ENCODE assay signal across 26 mouse cellular contexts in genomic region chr6:39076498-39076897, GRCm38 (mm10). TPM values are rescaled to one million over a fixed set of nuclear protein-coding genes. Genes with fewer than 3 reads are reported as not detected.
DNase-seq lines count a peak whose midpoint lies in the region; ATAC-seq and TF ChIP-seq lines count a peak whose summit lies in the region.
"Had no signal": no experiment of that assay in that cellular context is flagged by ENCODE, and none has a peak within 500 bp of the region (broad histone marks: within the 10 kb centered on the region; RNA-seq: fewer than 3 reads in every experiment).

No protein-coding gene starts in this region.

- no peak overlapping the region for H3K4me2 ChIP-seq in liver, postnatal 0 days (ENCODE audit: low read depth, low read length)
- H3K4me2 ChIP-seq in liver, embryonic 11.5 days = no peak overlapping the region
- no peak overlapping the region for H3K4me2 ChIP-seq in forebrain, embryonic 14.5 days (ENCODE audit: low read length)
- H3K4me2 ChIP-seq: embryonic facial prominence, embryonic 13.5 days; forebrain, embryonic 12.5 days; heart, embryonic 12.5 days; heart, embryonic 15.5 days; hindbrain, embryonic 12.5 days; hindbrain, embryonic 15.5 days had no signal

- no peak overlapping the region for H3K4me3 ChIP-seq in liver, postnatal 0 days (ENCODE audit: low read depth, low read length)
- no peak overlapping the region for H3K4me3 ChIP-seq in liver, embryonic 11.5 days (ENCODE audit: low read depth, low read length)
- no peak overlapping the region for H3K4me3 ChIP-seq in macrophage (ENCODE audit: inconsistent target)
- H3K4me3 ChIP-seq in forebrain, embryonic 14.5 days (ENCODE audit: low read depth, low read length) = no peak overlapping the region
- H3K4me3 ChIP-seq: embryonic facial prominence, embryonic 10.5 days; embryonic facial prominence, embryonic 13.5 days; erythroblast, embryonic 14.5 days; forebrain, embryonic 12.5 days; heart, embryonic 12.5 days; heart, embryonic 15.5 days; hindbrain, embryonic 12.5 days; hindbrain, embryonic 15.5 days had no signal

- no peaks in the 10 kb centered on the region for H3K36me3 ChIP-seq in liver, postnatal 0 days (replicated peaks; ENCODE audit: insufficient read depth, low read length)
- H3K36me3 ChIP-seq in liver, embryonic 11.5 days (ENCODE audit: control insufficient read depth, insufficient read depth, low read length) = no peaks in the 10 kb centered on the region
- peaks cover 80% of the 10 kb centered on the region for H3K36me3 ChIP-seq in macrophage (ENCODE audit: inconsistent target)
- no peaks in the 10 kb centered on the region for H3K36me3 ChIP-seq in splenic B cell, adult 2 months (ENCODE audit: control insufficient read depth, insufficient read depth, low read length, poor library complexity, severe bottlenecking)
- H3K36me3 ChIP-seq in forebrain, embryonic 14.5 days (ENCODE audit: control insufficient read depth, insufficient read depth, low read length) = no peaks in the 10 kb centered on the region
- H3K36me3 ChIP-seq: embryonic facial prominence, embryonic 10.5 days; embryonic facial prominence, embryonic 13.5 days; forebrain, embryonic 12.5 days; heart, embryonic 12.5 days; heart, embryonic 15.5 days; hindbrain, embryonic 12.5 days; hindbrain, embryonic 15.5 days had no signal

- no peaks in the 10 kb centered on the region for H3K9me3 ChIP-seq in liver, postnatal 0 days (ENCODE audit: low read length)
- no peaks in the 10 kb centered on the region for H3K9me3 ChIP-seq in liver, embryonic 11.5 days (ENCODE audit: control insufficient read depth, low read length)
- H3K9me3 ChIP-seq in forebrain, embryonic 14.5 days (replicated peaks; ENCODE audit: control insufficient read depth, low read length) = no peaks in the 10 kb centered on the region
- H3K9me3 ChIP-seq: embryonic facial prominence, embryonic 10.5 days; embryonic facial prominence, embryonic 13.5 days; forebrain, embryonic 12.5 days; heart, embryonic 12.5 days; heart, embryonic 15.5 days; hindbrain, embryonic 12.5 days; hindbrain, embryonic 15.5 days had no signal

- no peaks in the 10 kb centered on the region for H3K79me2 ChIP-seq in macrophage (ENCODE audit: inconsistent target)

- intact Hi-C loops in heart, postnatal 25 days (cut with DNase I) = no loop called here

- DNase-seq in liver, postnatal 0 days = no peak
- DNase-seq in liver, embryonic 11.5 days (ENCODE audit: low spot score) = no peak
- peak; percentile 13 for DNase-seq in splenic B cell, adult 2 months (ENCODE audit: low read depth, low spot score)
- DNase-seq in heart, postnatal 25 days (ENCODE audit: low spot score) = no peak
- DNase-seq in forebrain, embryonic 14.5 days (ENCODE audit: low spot score) = no peak
- DNase-seq: adrenal gland, adult 2 months; adrenal gland, postnatal 14 days; cerebellum, adult 11-12 months; cerebellum, adult 8-10 months; cerebellum, postnatal 10 days; cerebellum, postnatal 36 days; embryo, embryonic 11 days; gastrocnemius, postnatal 14 days; heart, adult 18-20 months; heart, postnatal 14 days had no signal

- no peak for TF ChIP-seq CTCF in liver, postnatal 0 days (IDR thresholded peaks at IDR 0.05; ENCODE audit: low read depth)

- H3K27me3 ChIP-seq in liver, postnatal 0 days (ENCODE audit: insufficient read depth, low read length) = no peaks in the 10 kb centered on the region
- no peaks in the 10 kb centered on the region for H3K27me3 ChIP-seq in liver, embryonic 11.5 days (replicated peaks; ENCODE audit: control insufficient read depth, insufficient read depth, low read length)
- no peaks in the 10 kb centered on the region for H3K27me3 ChIP-seq in splenic B cell, adult 2 months (ENCODE audit: control insufficient read depth, insufficient read depth, low read length, poor library complexity, severe bottlenecking)
- H3K27me3 ChIP-seq in forebrain, embryonic 14.5 days (replicated peaks; ENCODE audit: control insufficient read depth, insufficient read depth, low read length) = no peaks in the 10 kb centered on the region
- H3K27me3 ChIP-seq: embryonic facial prominence, embryonic 13.5 days; forebrain, embryonic 12.5 days; heart, embryonic 12.5 days; heart, embryonic 15.5 days; hindbrain, embryonic 12.5 days; hindbrain, embryonic 15.5 days had no signal

- no peak overlapping the region for H3K27ac ChIP-seq in liver, postnatal 0 days (ENCODE audit: low read depth)
- no peak overlapping the region for H3K27ac ChIP-seq in liver, embryonic 11.5 days (ENCODE audit: low read depth, low read length)
- H3K27ac ChIP-seq in macrophage = 0 out of 2 replicates have a peak overlapping the region, but pooled peaks have one; percentile 8
- H3K27ac ChIP-seq in forebrain, embryonic 14.5 days (ENCODE audit: low read depth, low read length) = no peak overlapping the region
- H3K27ac ChIP-seq: embryonic facial prominence, embryonic 10.5 days; embryonic facial prominence, embryonic 13.5 days; forebrain, embryonic 12.5 days; heart, embryonic 15.5 days; hindbrain, embryonic 12.5 days; hindbrain, embryonic 15.5 days had no signal

- TF ChIP-seq EP300 in liver, postnatal 0 days (IDR thresholded peaks at IDR 0.05; ENCODE audit: low read depth) = no peak

- H3K9ac ChIP-seq in liver, postnatal 0 days (replicated peaks) = no peak overlapping the region
- H3K9ac ChIP-seq in liver, embryonic 11.5 days (ENCODE audit: low read depth, low read length) = no peak overlapping the region
- H3K9ac ChIP-seq in forebrain, embryonic 14.5 days (ENCODE audit: low read length) = no peak overlapping the region
- H3K9ac ChIP-seq: embryonic facial prominence, embryonic 13.5 days; forebrain, embryonic 12.5 days; heart, embryonic 12.5 days; heart, embryonic 15.5 days; hindbrain, embryonic 12.5 days; hindbrain, embryonic 15.5 days had no signal

- H3K4me1 ChIP-seq in liver, postnatal 0 days (ENCODE audit: insufficient read depth) = no peaks in the 10 kb centered on the region
- no peaks in the 10 kb centered on the region for H3K4me1 ChIP-seq in liver, embryonic 11.5 days (replicated peaks; ENCODE audit: control insufficient read depth, insufficient read depth, low read length)
- peaks cover 11% of the 10 kb centered on the region for H3K4me1 ChIP-seq in forebrain, embryonic 14.5 days (ENCODE audit: control insufficient read depth, insufficient read depth, low read length)
- H3K4me1 ChIP-seq: heart, embryonic 12.5 days; heart, embryonic 15.5 days had no signal

- ATAC-seq in liver, postnatal 0 days = peak; percentile 31; the same call in 1 of the 2 replicates
- ATAC-seq in liver, embryonic 11.5 days (replicated peaks; ENCODE audit: low FRiP score) = no peak
- no peak for ATAC-seq in forebrain, embryonic 14.5 days
- ATAC-seq: CD4-positive, CD25-positive, alpha-beta regulatory T cell, adult 4 months; forebrain, embryonic 16.5 days had no signal

RNA-seq across cellular contexts. Expression of gene Parp12, which starts 41.7 kb away (rescaled TPM):
- polyA plus RNA-seq in liver, postnatal 0 days (2015; fragmentation: Nextera tagmentation; extraction: Ambion mirVana) = 6.9 and 7.9 TPM in 2 replicates
- 3.4 and 3.8 TPM in 2 replicates for polyA plus RNA-seq in liver, embryonic 11.5 days (2014; fragmentation: Nextera tagmentation; extraction: Ambion mirVana)
- total RNA-seq in macrophage (2018; cell fraction: chromatin; rRNA removed) = 100 to 1,000 TPM in 23 of 26 experiments, 10 to 100 TPM in 3; 70.7 to 782 (median 335) TPM
- 100 to 1,000 TPM in 13 of 26 experiments, 10 to 100 TPM in 13; 50.7 to 227 (median 107) TPM for total RNA-seq in macrophage (2018; cell fraction: cytosol; rRNA removed)
- total RNA-seq in macrophage (2018; cell fraction: nucleus; rRNA removed) = 100 to 1,000 TPM in 22 of 26 experiments, 10 to 100 TPM in 4; 63.3 to 652 (median 283) TPM
- 49.2 to 107 TPM (median 53.5 TPM) in 3 replicates for polyA plus RNA-seq in macrophage (2018)
- 10 to 100 TPM; 10.1 to 10.8 TPM for total RNA-seq in heart, postnatal 25 days (2021)
- 2.3 TPM in 2 replicates for polyA plus RNA-seq in forebrain, embryonic 14.5 days (2014; fragmentation: Nextera tagmentation; extraction: Ambion mirVana)
- polyA plus RNA-seq: erythroblast, embryonic 14.5 days had no signal
